Mouse (Mus musculus): ENCODE measurements at regions not wholly inside any gene's neighbourhood (a gene's known extent, or its start where the extent isn't known, plus 50 kb on each side); places are given as distances from the start of the nearest gene placed in this dataset.
A peak's percentile ranks its signal among the peaks of the same experiment; 100 is the strongest.
"Not testable (repeated sequence)": the region's sequence is repeated elsewhere in the genome, so short reads cannot be mapped to it uniquely, and the experiment has no call there.

DNA sequence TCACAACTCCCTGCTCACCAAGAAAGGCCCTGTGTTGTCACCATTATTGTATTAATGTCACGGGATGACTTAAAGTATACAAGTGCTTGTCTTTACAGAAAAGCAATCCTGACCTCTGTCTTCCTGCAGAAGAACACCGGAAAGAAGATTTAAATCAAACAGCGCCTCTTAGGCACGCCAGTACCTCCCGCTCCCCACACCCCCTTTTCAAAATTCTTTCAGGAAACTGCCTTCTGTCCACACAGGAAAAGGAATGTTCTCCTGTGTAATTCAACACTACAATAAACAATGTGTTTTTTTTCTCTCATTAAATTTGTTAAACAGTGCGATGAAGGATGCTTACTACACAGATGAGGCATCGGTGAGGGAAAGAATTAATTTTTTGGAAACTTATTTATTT lies 112.6 kb upstream of the Stt3b start:
- no peak for DNase-seq

DNA sequence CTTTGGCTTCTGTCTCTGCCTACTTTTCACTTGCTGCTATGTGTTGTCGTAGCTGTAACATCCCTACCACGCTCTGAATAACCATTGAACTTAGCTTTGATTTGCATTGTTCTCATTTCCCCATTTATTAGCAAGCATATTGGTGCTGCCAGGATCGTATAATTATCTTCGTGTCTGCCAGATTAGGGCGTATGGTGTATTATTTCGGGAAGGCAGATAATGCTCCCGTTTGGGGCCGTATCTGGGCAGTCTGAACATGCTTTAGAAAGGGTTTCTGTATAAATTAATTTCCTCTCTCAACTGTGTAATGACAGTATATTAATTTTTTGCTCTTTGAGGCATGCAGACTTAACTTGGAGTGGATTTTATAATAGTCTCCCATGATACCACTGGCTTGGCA lies 116.5 kb upstream of the Stt3b start:
- no peak for DNase-seq

DNA sequence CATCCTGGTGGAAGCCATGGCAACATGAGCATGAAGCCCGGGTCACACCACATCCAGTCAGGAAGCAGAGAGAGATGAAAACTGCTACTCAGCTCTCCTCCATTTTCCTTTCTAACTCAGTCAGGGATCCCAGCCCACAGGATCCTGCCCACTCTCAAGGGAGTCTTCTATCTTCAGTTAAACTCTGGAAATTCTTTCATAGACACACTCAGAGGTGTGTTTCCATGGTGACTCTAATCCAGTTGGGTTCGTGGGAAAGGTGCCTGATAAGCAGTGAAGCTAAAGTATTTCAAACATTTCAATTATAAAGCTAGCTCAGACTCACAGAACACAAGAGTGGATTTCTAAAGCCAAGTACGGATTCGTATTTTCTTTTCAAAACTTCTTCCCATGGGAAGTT lies 120.0 kb upstream of the Stt3b start:
- no peak for DNase-seq

DNA sequence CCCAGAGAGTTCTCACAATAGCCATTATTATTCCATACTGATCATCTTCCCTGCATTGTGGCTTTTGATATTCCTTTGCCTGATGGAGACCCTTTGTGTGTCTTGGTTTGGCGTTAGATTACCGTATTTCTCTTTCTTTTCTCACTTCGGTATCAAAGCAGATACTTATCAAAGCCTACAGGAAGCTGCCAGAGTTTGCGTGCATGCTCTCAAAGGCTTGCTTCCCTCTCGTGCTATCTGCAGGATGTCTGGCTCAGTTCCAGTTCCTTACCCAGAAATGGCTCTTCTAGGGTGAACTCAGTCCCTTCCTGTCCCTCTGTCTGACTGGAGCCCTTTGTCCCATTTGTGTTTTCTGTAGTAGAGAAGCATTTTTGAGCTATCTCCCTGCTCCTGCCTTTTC lies 124.5 kb upstream of the Stt3b start:
- DNase-seq = no peak

DNA sequence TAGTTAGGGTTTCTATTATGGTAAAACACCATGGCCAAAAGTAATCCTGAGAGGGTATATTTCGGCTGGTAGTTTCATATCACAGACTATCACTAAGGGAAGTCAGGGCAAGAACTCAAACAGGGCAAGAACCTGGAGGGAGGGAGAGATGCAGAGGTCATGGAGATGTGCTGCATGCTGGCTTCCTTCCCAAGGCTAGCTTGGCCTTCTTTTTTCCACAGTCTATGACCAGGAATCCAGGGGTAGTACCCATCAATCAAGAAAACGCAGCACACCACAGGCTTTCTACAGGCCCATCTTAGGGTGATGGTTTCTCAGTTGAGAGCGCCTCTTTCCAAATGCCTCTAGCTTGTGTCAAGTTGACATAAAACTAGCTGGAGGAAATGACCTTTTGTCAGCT lies 126.1 kb upstream of the Stt3b start:
- DNase-seq = peak; percentile 10

DNA sequence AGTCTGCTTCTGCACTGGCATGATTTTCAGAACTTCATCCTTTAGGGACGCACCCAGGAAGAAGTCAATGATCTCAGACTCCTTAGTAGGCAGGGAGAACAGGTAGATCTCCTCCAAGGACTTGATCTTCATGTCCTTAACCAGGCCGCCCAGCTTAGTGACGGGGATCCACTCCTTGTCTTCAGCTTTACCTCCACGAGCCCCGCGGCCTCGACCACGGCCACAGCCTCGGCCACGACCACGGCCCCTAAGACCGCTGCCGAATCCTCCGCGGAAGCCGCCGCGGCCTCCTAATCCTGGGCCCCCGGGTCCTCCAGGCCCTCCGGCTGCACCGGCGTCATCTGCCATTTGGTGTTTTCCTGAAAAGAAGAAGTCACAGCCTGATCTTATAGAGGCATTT lies 128.0 kb upstream of the Stt3b start:
- DNase-seq = not testable (repeated sequence)

DNA sequence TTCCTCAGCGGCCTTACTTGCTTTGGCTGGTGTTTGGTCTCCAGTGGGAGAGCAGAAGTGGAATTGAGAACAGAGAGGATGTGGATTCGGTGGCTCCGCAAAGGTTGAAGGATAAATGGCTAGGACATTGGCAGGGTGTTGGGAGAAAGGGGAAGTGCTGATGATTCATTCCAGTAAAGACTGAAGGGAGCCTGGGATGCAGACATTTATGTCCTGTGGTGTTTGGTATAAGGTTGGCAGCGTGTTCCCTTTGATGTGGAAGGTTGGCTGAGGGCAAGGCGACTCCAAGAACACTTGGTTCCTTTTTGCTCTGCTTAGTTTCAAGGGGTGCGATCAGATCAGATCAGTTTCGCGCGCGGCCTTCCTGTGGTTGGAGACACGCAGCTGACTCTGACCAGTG lies 136.5 kb upstream of the Stt3b start:
- no peak for DNase-seq

DNA sequence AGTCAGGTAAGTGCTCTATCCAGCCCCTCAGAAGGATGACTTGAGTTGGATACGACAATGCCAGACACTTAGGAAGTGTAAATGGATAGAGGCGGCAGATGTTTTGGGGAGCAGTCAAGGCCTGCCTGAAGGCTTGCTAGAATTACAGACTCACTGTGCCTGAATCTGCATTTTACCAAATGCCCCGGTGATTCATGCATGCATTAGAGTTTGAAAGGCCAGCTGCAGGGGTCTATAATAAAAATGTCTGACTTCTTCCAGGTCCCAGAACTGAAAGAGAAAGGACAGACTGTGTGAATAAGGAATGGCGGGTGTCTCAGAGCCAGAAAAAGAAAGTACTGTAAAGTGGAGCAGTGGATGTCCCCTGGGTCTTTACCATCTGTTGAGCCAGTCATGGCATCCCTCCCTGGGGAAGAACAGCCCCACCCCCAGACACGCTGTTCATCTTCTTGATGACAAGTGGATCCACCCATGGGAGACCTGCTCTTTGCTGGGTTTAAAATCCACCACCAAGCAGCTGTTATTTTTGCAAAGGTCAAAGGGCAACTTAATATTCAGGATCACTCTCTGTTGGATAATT lies 140.6 kb upstream of the Stt3b start:
- no peak for DNase-seq

DNA sequence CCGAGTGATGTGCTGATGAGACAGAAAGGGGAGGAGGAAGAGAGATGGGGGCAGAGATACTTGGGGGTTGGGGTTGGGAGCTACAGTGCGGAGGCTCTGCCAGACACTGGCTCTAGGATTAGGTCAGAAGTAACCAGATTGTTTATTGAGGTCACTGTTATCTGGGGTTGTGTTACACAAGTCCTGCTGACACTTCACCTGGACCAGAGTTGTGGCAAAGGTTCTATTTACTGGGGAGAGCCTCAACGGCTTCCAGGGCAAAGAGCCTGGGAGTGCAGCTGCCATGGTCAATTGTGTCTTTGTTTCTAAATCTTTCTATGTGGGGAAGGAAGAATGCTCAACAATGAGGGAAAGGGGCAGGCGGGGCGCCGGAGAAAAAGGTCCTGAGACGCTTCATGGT lies 144.6 kb upstream of the Stt3b start:
- no peak for DNase-seq

DNA sequence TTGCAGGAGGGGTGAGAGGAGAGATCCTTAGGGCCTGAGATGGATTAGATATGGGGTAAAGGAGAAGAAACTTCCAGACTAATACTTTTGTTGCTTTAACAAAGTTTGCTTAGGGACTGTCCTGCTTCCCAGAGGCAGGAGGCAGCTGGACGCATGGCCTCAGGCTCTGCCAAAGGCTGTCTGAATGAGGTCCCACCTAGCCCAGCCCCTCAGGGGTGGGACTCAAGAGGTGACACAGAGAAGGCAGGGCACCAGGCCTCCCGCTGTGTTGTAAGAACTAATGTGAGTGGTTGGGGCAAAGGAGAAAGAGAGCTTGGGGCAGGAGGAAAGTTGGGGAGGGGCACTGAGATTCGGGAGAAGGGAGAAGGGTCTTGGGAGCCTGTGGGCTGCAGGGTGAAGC lies 145.9 kb upstream of the Stt3b start:
- no peak for DNase-seq

DNA sequence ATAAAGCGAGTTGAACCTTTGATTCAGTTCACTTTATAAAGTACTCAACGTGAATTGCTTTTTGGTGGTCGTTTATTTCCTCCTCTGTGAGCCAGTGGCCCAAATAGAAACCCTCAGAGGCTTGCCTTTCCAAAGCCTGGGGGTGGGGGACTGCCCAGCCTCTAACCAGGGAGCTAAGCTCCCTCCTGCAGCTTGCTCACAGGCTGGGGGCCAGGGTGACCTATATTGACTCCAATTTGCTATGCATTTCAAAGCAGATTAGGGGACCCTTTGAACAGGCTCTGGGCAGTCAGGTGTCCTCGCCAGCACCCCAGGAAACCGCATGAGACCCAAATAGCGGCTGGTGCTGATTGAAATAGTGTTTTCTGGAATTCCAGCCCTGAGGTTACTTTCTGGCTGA lies 146.4 kb upstream of the Stt3b start:
- DNase-seq = no peak

DNA sequence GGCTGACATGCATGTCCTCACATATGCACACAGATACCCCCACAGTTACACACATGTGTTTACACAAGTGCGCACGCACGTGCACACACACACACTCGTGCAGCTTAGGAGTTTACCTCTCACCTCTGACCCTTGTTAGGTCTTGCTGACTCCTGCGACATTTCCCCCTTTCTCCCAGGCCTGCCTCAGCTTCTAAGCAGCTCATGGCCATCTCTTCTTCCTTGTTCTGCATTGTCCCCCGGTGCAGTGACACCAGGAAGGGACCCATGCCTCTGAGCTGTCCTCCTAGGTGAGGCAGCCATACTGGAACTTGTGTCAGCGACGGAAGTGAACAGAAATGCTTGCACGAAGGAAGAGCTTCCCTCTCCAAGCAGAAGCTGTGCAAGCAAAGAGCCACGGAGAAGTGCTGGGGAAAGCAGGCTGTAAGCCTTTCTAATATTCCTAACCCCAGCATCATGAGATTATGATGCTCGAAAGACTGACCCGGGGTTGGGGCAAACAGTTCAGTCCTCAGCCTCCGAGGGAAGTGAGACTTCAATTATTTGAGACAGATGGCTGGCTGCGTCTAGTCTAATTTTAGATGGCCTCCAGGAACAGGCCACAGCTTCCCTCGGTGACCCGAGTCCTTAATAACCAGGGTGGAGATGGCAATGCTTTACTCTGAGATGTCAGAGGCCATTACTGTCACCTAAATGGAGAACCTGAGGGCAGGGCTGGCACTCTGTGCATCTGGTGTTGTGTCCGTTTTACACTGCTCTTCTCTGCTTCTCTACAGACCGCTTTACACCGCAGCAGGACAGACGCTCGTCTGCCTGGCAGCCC lies 147.9 kb upstream of the Stt3b start:
- no peak for DNase-seq

DNA sequence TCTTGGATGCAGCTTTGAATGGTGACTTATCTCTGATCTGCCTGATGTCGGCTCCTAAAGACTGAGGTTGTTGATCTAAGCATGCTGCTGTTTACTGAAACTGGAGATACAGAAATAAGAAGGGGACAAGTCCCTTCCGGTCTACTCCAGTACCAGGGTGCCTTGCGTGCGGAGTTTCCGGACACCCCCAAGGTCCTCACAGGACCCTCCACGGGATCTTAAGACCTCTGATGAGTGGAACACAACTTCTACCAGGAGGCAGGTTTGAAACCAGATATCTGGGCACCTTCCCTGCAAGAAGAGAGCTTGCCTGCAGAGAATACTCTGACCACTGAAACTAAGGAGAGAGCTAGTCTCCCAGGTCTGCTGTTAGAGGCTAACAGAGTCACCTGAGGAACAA lies 148.9 kb upstream of the Stt3b start:
- DNase-seq = not testable (repeated sequence)

DNA sequence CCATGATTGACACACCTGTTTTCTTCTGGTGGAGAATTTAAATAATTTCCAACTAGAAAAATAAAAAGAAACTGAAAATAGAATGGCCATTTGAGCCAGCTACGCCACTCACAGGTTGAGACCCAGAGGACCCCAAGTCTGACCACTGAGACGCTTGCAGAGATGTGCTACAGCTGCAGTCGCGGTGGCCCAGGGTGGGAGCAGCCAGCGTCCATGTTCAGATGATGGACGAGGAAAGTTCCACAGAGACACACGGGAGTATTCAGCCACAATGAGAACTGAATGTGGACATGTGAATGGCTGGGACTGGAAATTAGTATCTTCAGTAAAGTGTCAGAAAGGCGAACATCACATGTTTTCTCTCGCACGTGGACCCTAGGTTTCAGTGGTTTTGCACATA lies 155.1 kb upstream of the Stt3b start:
- DNase-seq = no peak

DNA sequence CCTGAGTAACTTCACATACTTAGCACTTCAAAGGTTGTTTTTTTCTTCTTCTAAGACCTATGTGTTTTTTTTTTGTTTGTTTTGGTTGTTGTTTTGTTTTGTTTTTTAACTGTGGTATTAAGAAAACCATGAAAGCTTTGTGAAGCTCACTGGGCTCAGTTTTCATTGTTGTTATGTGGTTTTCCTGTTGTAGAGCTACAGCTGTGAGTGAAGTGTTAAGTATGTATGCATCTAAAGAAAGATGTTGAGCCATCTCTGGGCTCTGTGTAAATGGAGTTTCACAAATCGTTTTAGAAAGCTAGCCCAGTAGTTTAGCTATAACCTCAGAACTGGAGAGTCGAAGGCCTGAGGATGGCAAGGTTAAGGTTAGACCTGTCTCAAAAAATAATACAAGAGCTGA lies 158.4 kb upstream of the Stt3b start:
- no peak for DNase-seq

DNA sequence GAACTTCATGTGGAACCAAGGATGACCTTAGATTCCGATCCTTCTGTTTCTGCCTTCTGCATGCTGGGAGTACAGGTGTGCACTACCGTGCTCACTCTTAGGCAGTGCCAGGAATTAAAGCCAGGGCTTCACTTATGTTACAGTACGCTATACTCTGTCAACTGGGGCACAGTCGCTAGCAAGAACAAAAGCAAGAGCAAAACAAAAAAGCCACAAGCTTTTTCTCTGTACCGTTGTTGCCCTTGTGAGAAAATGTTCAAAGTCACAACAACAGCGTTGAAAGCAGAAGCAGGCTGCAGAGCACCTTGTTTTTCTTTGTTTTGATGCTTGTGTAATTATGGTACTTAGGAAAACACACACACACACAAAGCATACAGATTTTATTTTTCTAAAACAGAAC lies 161.4 kb upstream of the Stt3b start:
- DNase-seq = no peak

DNA sequence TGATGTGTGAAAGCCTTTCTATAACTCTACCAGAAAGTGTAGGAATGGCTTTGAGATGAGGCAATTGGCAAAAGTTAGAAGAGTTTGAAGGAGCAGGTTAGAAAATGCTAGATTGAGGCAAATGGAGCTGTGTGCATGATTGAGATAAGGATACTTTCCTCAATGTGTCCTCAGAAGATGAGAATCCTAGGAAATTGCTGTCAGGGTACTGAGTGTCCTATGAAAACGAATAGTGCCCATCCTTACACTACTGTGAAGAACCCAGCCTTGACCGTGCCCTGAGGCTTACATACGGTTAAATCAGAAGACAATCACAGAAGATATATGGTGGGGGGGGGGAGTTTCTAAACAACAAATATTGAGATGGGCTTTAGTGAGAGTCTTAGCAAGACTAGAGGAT lies 162.8 kb upstream of the Stt3b start:
- no peak for DNase-seq

DNA sequence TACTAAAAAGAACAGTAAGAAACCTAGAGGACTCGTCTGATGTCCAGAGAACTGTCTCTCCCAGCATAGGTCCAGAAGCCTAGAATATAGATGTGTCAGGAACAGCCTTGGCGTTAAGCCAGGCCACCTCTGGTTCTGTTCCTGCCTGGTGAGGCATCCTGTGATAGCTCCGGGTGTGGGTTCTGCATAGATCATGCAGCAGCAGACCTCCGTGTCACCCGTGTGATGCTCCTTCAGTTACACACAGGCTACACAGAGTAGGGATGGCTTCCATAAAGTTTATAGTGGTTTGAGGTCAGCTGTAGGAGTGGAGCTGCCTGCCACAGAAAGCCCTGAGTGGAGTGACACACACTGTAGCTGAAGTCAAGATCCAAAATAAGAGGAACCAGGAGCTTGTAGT lies 163.6 kb upstream of the Stt3b start:
- DNase-seq = no peak

DNA sequence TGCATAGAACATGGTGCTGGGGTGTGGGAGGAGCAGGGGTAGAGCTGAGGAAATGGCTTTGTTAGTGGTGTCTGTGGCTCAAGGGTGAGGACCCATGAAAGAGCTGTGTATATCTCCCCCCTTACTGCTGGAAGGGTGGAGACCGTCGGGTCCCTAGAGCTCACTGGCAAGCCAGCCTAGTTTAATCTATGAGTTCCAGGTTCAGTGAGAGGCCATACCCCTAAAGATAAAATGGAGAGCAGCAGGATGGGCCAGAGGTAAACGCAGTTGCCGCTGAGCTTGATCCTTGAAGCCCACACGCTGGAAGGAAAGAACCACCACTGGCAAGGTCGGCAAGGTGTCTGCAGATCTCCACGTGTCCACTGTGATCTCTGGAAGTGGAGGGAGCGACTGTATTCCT lies 164.1 kb upstream of the Stt3b start:
- DNase-seq = no peak

DNA sequence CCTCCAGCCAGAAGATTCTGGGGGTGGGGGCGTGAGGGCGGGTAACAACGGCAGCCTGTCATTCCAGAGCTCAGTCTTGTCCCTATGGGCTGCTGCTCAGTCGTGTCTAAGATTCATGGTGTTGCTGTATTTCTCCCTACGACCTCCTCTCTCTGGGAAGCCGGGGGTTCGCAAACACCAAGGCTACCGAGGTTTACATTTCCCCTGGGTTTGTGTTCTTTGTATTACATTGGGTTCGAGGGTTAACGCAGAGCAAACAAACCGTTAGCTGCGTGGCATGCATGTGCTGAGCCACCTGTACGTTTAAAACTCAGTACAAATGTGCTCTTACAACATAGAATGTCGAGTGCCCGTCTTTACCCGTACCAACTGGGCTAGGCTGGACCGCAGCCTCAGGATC lies 166.0 kb upstream of the Stt3b start:
- DNase-seq = no peak

DNA sequence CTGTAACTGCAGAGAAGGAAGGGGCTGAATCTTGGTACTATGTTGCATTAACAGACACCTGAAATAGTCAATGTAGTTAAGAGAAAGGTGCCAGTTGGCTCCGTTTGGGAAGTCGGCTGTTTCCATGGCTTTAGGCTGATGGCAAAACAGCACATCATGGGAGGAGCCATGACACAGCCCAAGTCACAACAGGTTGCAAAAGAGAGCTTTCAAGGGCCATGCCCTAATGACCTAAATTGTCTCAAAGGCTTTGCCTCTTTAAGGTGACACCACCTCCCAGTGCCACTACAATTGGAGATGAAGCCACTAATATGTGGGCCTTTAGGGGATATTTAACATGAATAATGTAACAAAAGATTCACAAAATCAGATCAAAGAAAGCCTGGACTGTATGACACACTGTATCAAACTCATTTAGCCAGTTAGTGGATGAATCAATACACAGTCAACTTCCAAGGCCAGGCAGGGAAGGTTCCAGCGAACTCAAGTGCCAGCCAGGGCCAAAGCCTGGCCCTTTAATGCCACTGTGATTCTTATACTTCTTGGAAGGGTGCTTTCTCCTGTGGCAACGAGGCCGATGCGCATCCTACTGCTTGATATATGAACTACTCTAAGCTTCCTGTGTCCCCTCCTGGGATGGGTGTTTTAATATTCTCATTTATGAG lies 167.5 kb upstream of the Stt3b start:
- DNase-seq = peak; percentile 28

DNA sequence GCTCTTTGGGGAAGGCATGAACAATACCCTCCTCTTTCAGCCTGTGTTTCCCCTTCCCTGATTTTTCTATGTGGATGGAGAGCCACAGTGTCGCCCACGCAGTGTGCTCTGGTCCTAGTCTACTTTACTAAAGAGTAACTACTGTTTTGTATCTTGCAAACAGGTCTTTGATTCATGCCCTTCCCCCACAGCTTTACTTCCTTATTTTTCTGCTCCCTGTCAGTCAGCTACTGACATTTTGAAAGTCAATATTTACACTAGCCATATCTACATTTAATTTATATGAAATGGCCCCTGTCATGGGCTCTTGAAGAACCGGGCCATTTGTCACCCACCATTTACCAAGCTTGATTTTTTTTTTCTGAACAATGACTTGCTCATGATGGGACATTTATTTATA lies 168.7 kb upstream of the Stt3b start:
- DNase-seq = no peak

DNA sequence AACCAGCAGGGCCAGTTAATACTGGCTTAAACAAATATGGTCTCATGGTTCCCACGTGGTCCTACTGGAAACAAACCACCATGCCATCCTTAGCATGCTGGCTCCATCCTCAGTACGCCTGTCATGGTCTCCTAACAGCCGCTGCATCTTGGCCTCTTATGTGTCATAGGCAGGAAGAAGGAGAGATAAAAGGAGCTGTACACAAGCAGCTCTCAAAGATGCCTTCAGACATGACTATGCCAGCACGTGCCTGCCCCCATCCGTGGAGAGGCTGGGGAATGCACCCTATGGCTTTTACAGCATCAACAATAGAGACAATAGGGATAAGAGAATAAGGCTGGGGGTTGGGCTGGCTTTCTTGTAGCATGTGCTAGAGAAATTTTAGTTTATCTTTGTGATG lies 171.0 kb upstream of the Stt3b start:
- DNase-seq = no peak

DNA sequence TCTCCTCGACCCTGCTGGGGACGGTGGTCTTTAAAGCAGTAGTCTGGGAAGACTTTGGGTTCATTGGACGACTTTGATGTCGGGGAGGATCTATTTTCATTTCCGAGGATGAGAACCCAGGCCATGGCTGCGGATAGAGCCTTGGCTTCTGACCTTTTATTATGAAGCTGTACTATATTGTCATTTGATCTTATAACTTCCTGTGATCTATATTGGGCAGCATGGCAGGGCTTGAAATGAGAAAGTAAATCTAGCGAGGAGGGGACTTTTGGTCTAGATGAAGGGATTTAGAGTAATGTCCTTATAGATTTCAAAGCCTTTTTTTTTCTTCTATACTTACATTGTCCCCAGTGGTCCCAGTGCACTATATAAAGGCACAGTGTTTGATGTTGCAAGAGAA lies 172.8 kb upstream of the Stt3b start:
- no peak for DNase-seq
